In the genomic region with DNA sequence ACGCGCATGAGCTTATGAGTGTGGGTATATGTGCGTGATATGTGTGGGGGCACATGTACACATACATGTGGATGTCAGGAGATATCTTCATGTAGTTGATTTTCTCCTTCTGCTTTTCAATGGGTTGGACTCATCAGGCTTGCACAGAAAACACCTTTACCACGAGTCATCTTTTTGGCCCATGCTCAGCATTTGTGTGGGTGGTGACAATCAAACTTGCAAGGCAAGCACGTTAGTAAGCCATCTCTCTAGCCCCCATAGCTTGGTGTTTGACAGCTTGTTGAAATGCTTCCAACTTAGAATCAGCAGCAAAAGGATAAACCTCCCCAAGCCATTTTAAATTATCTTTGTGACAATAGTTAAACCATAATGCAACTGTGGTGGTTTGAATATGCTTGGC, we compare ENCODE assay signal across 9 mouse cellular contexts.
"Had no signal": no experiment of that assay in that cellular context is flagged by ENCODE, and none has a peak within 500 bp of the region (broad histone marks: within the 10 kb centered on the region; RNA-seq: fewer than 3 reads in every experiment).

No protein-coding gene starts in this region.

- DNase-seq: lung, adult 18-20 months; lung, embryonic 14.5 days; lung, postnatal 10 days; lung, postnatal 4 days; midbrain, embryonic 14.5 days; right cerebral cortex, postnatal 14 days; thymus, adult 18-20 months; thymus, postnatal 14 days; thymus, postnatal 36 days had no signal
